Mouse (Mus musculus) cerebellum, adult 2 months (tissue): ENCODE data around the gene Strn4.

Source experiments
- CTCF ChIP-seq: fragments of 200-500 bp; IDR thresholded peaks from 2 replicates; pipeline ENCODE4 v1.5.1; 2011; ENCODE audit warnings: low read depth, mild to moderate bottlenecking, control low read depth, low read length, moderate library complexity, borderline replicate concordance; ENCODE audit not compliant: insufficient read depth
- POLR2A ChIP-seq: fragments of 200-500 bp; IDR thresholded peaks from 2 replicates; pipeline ENCODE4 v1.6.1; 2011; ENCODE audit warnings: low read length, control low read depth, borderline replicate concordance; ENCODE audit not compliant: insufficient read depth

GRCm38 (mm10) chr7:16844696-16845071 is 29.0 kb downstream of the Strn4 start:
- TF ChIP-seq CTCF (no peak), POLR2A (no peak)
